Mouse (Mus musculus): ENCODE results near the gene Gramd1b. TPM values are rescaled to one million over a fixed set of nuclear protein-coding genes. Genes with fewer than 3 reads are reported as not detected.
"Not testable (repeated sequence)": the region's sequence is repeated elsewhere in the genome, so short reads cannot be mapped to it uniquely, and the experiment has no call there.

Gramd1b gene
- polyA plus RNA-seq, 1 experiment from 2014 or later, result 5.2 TPM

GRCm38 (mm10) chr9:40511970-40512369 lies 19.2 kb downstream of the Gramd1b start:
- H3K9ac ChIP-seq (replicated peaks), result no peak overlapping the region
- no peak overlapping the region for H3K4me3 ChIP-seq (replicated peaks)
- H3K36me3 ChIP-seq, result no peaks in the 10 kb centered on the region
- no peaks in the 10 kb centered on the region for H3K9me3 ChIP-seq
- 64% methylated on average over 2 of the region's 2 CpGs for WGBS
- H3K4me2 ChIP-seq, result no peak overlapping the region
- no peaks in the 10 kb centered on the region for H3K27me3 ChIP-seq
- ATAC-seq (ENCODE audit: insufficient number of reproducible peaks, insufficient read depth, low FRiP score, low TSS enrichment, low read depth), result no peak
- H3K4me1 ChIP-seq (replicated peaks), result no peaks in the 10 kb centered on the region
- no peak overlapping the region for H3K27ac ChIP-seq

DNA sequence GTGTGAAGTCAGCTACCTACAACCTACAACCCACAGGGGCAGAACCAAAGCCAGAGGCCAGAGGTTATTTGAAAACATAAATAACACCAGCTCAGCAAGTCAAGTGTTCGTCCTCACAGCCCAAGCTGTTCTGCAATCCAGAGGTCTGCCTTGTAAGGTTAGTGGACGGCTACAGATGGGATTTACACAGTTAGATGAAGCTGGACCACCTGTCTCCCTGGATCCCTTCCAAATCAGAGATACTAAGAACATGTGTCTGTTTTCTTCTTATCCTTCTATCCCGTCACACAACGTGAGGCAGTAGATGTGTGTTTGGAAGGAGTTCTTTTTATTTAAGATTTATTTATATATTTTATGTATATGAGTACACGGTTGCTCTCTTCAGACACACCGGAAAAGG lies 21.7 kb downstream of the Gramd1b start:
- H3K4me2 ChIP-seq, result no peak overlapping the region
- H3K4me1 ChIP-seq (replicated peaks), result no peaks in the 10 kb centered on the region
- WGBS, result 79% methylated on average over 6 of the region's 6 CpGs
- H3K9ac ChIP-seq (replicated peaks), result no peak overlapping the region
- H3K4me3 ChIP-seq (replicated peaks), result no peak overlapping the region
- H3K9me3 ChIP-seq, result no peaks in the 10 kb centered on the region
- H3K27ac ChIP-seq, result no peak overlapping the region
- ATAC-seq (ENCODE audit: insufficient number of reproducible peaks, insufficient read depth, low FRiP score, low TSS enrichment, low read depth), result no peak
- no peaks in the 10 kb centered on the region for H3K36me3 ChIP-seq
- no peaks in the 10 kb centered on the region for H3K27me3 ChIP-seq

DNA sequence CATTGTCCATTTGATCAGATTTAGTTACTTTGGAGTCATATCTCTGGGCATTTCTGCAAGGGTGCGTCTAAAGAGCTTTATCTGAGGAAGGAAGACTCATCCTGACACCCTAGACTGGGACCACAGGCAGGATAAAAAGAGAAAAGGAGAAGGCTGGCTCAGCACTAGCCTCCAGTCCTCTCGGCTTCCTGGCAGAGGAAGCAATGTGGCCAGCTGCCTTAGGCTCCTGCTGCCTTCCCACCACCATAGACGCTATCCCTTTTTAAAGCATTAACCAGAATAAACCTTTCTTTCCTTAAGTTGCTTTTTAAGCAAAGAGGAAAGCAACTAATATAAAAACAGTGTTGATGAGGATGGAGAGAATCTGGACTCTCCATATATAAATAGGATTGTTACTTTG lies 24.6 kb downstream of the Gramd1b start:
- H3K9me3 ChIP-seq, result no peaks in the 10 kb centered on the region
- H3K36me3 ChIP-seq, result no peaks in the 10 kb centered on the region
- H3K4me2 ChIP-seq, result no peak overlapping the region
- no peak overlapping the region for H3K4me3 ChIP-seq (replicated peaks)
- no peak for ATAC-seq (ENCODE audit: insufficient number of reproducible peaks, insufficient read depth, low FRiP score, low TSS enrichment, low read depth)
- no peaks in the 10 kb centered on the region for H3K4me1 ChIP-seq (replicated peaks)
- no peak overlapping the region for H3K9ac ChIP-seq (replicated peaks)
- 78% methylated on average over 3 of the region's 3 CpGs for WGBS
- no peak overlapping the region for H3K27ac ChIP-seq
- H3K27me3 ChIP-seq, result no peaks in the 10 kb centered on the region

- no peaks in the 10 kb centered on the region for H3K4me1 ChIP-seq (replicated peaks)
- no peak for ATAC-seq (ENCODE audit: insufficient number of reproducible peaks, insufficient read depth, low FRiP score, low TSS enrichment, low read depth)
- H3K27me3 ChIP-seq, result no peaks in the 10 kb centered on the region
- no peak overlapping the region for H3K27ac ChIP-seq
- H3K4me2 ChIP-seq, result no peak overlapping the region
- H3K36me3 ChIP-seq, result no peaks in the 10 kb centered on the region
- no peaks in the 10 kb centered on the region for H3K9me3 ChIP-seq
- no peak overlapping the region for H3K9ac ChIP-seq (replicated peaks)
- H3K4me3 ChIP-seq (replicated peaks), result no peak overlapping the region
- 76% methylated on average over 11 of the region's 11 CpGs for WGBS
Observed at GRCm38 (mm10) chr9:40505471-40506312, 25.5 kb downstream of the Gramd1b start.

DNA sequence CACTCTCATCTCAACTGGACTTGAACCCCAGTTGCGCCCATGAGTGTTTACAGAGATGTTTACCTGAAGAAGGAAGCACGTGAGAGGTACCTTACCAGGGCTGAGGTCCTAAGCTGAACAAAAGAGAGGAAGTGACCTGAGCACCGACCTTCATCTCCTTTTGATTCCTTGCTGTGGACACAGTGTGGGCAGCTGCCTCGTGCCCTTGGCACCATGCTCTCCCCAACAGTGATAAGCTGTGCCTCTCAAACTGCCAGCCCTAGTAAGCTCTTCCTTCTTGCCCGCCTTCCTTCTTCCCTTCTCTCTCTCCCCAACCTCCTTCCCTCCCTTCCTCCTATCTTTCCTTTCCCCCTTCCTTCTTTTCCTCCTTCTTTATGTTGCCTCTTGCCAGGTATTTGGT lies 26.3 kb downstream of the Gramd1b start:
- no peaks in the 10 kb centered on the region for H3K27me3 ChIP-seq
- no peak overlapping the region for H3K4me2 ChIP-seq
- no peaks in the 10 kb centered on the region for H3K36me3 ChIP-seq
- ATAC-seq (ENCODE audit: insufficient number of reproducible peaks, insufficient read depth, low FRiP score, low TSS enrichment, low read depth), result no peak
- no peak overlapping the region for H3K9ac ChIP-seq (replicated peaks)
- H3K4me1 ChIP-seq (replicated peaks), result no peaks in the 10 kb centered on the region
- no peak overlapping the region for H3K4me3 ChIP-seq (replicated peaks)
- no peak overlapping the region for H3K27ac ChIP-seq
- no peaks in the 10 kb centered on the region for H3K9me3 ChIP-seq
- WGBS, result 85% methylated on average over 5 of the region's 5 CpGs

- Histone ChIP-seq H3K4me3 (replicated peaks) (no peak overlapping the region), H3K36me3 (no peaks in the 10 kb centered on the region), H3K4me2 (no peak overlapping the region), H3K27ac (no peak overlapping the region), H3K9me3 (no peaks in the 10 kb centered on the region), H3K9ac (replicated peaks) (no peak overlapping the region), H3K4me1 (replicated peaks) (no peaks in the 10 kb centered on the region), H3K27me3 (no peaks in the 10 kb centered on the region)
- ATAC-seq (ENCODE audit: insufficient number of reproducible peaks, insufficient read depth, low FRiP score, low TSS enrichment, low read depth), result no peak
Observed at GRCm38 (mm10) chr9:40500691-40501090, 30.5 kb downstream of the Gramd1b start.

DNA sequence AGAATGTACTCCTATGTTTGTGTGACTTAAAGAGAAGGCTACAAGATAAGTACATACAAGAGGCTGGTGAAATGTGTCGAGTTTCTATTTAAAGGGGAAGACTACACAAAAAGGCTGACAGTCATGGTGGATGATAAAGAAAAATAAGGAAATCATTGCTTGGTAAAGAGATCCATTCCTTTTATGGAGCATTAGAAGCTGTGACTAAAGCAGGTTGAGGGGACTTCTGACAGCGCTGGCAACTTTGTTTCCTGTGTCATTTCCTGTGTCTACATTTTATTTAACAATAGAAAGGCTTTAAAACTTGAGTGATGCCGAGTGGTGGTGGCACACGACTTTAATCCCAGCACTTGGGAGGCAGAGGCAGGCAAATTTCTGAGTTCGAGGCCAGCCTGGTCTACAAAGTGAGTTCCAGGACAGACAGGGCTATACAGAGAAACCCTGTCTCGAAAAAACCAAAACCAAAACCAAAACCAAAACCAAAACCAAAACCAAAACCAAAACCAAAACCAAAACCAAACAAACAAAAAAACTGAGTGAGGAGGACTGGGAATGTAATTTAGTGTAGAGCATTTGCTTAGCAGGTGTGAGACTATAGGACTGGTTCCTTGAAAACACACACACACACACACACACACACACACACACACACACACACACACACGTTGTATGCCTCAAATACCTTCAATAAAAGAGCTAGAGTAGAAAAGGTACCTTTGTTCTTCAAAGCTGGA lies 48.7 kb downstream of the Gramd1b start:
- WGBS, result 73% methylated on average over 7 of the region's 7 CpGs
- not testable (repeated sequence) for ATAC-seq (ENCODE audit: insufficient number of reproducible peaks, insufficient read depth, low FRiP score, low TSS enrichment, low read depth); H3K27me3 ChIP-seq; H3K9ac ChIP-seq (replicated peaks); H3K9me3 ChIP-seq; H3K4me2 ChIP-seq; H3K4me3 ChIP-seq (replicated peaks); H3K4me1 ChIP-seq (replicated peaks); H3K36me3 ChIP-seq; H3K27ac ChIP-seq

DNA sequence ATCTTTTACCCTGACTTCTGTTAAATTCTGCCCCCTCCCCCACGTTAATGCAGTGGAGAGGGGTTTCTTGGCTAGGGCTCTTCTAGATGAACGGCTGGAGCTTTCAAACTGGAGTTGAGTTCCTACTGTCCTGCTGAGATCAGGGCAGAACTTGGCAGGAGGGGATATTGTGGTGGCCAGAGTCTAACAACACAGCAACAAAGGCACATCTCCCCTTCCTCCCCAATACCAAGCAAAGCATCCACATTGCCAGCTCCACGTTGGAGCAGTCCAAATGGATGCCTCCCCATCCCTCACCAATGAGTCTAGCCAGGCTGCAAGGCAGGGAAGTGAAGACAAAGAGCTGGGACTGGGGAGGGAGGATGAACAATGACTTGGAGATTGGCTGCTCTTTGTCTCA lies 49.9 kb downstream of the Gramd1b start:
- H3K4me1 ChIP-seq (replicated peaks), result no peaks in the 10 kb centered on the region
- H3K4me2 ChIP-seq, result no peak overlapping the region
- no peaks in the 10 kb centered on the region for H3K9me3 ChIP-seq
- no peaks in the 10 kb centered on the region for H3K27me3 ChIP-seq
- no peaks in the 10 kb centered on the region for H3K36me3 ChIP-seq
- ATAC-seq (ENCODE audit: insufficient number of reproducible peaks, insufficient read depth, low FRiP score, low TSS enrichment, low read depth), result no peak
- WGBS, result 67% methylated on average over 3 of the region's 3 CpGs
- H3K4me3 ChIP-seq (replicated peaks), result no peak overlapping the region
- no peak overlapping the region for H3K27ac ChIP-seq
- H3K9ac ChIP-seq (replicated peaks), result no peak overlapping the region

- H3K4me3 ChIP-seq (replicated peaks), result no peak overlapping the region
- no peaks in the 10 kb centered on the region for H3K36me3 ChIP-seq
- no peak overlapping the region for H3K27ac ChIP-seq
- H3K9ac ChIP-seq (replicated peaks), result no peak overlapping the region
- H3K27me3 ChIP-seq, result no peaks in the 10 kb centered on the region
- no peaks in the 10 kb centered on the region for H3K4me1 ChIP-seq (replicated peaks)
- H3K9me3 ChIP-seq, result no peaks in the 10 kb centered on the region
- no peak for ATAC-seq (ENCODE audit: insufficient number of reproducible peaks, insufficient read depth, low FRiP score, low TSS enrichment, low read depth)
- H3K4me2 ChIP-seq, result no peak overlapping the region
- WGBS, result 37% methylated on average over 4 of the region's 4 CpGs
Observed at GRCm38 (mm10) chr9:40479333-40479732, 51.9 kb downstream of the Gramd1b start.

GRCm38 (mm10) chr9:40478146-40478900 lies 52.9 kb downstream of the Gramd1b start:
- Histone ChIP-seq H3K4me1 (replicated peaks) (no peaks in the 10 kb centered on the region), H3K4me3 (replicated peaks) (no peak overlapping the region), H3K9me3 (no peaks in the 10 kb centered on the region), H3K9ac (replicated peaks) (no peak overlapping the region), H3K4me2 (no peak overlapping the region), H3K27ac (no peak overlapping the region), H3K27me3 (no peaks in the 10 kb centered on the region), H3K36me3 (no peaks in the 10 kb centered on the region)
- no peak for ATAC-seq (ENCODE audit: insufficient number of reproducible peaks, insufficient read depth, low FRiP score, low TSS enrichment, low read depth)
- 82% methylated on average over 9 of the region's 9 CpGs for WGBS

DNA sequence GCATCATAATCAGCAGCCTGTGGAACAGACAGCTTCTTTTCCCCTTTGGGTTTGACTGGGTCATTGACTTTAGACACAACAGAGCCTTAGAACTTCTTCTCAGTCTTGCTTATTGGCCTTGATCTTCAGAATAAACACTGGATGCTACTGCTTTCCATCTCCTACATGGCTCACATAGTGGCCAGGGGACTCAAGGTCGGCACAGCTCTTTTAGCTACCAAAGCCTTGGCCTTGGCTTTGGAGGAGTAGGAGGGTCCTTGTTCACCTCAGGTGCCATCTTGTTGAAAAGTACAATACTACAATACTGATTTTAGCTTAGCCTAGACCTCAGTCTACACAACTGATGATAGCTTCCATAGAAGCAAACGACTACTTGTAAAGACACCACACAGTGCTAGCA lies 53.6 kb downstream of the Gramd1b start:
- 79% methylated on average over 2 of the region's 2 CpGs for WGBS
- H3K36me3 ChIP-seq, result no peaks in the 10 kb centered on the region
- ATAC-seq (ENCODE audit: insufficient number of reproducible peaks, insufficient read depth, low FRiP score, low TSS enrichment, low read depth), result no peak
- no peak overlapping the region for H3K9ac ChIP-seq (replicated peaks)
- no peak overlapping the region for H3K4me3 ChIP-seq (replicated peaks)
- no peak overlapping the region for H3K27ac ChIP-seq
- no peaks in the 10 kb centered on the region for H3K4me1 ChIP-seq (replicated peaks)
- no peaks in the 10 kb centered on the region for H3K9me3 ChIP-seq
- no peak overlapping the region for H3K4me2 ChIP-seq
- no peaks in the 10 kb centered on the region for H3K27me3 ChIP-seq

Measured in limb, embryonic 12.5 days (tissue).